Mouse (Mus musculus) bone marrow macrophage, adult 2 months (primary cell): ENCODE measurements at regions not wholly inside any gene's neighbourhood (a gene's known extent, or its start where the extent isn't known, plus 50 kb on each side); places are given as distances from the start of the nearest gene placed in this dataset.

Experiments used
- H3K27ac ChIP-seq: 2 replicates; pipeline ENCODE4 v1.5.1; 2012; ENCODE audit warnings: low read depth, low read length; ENCODE audit not compliant: insufficient read depth
- H3K4me1 ChIP-seq: 2 replicates; pipeline ENCODE4 v1.6.1; 2012; ENCODE audit warnings: low read length; ENCODE audit not compliant: control insufficient read depth, insufficient read depth
- H3K4me3 ChIP-seq: 2 replicates; pipeline ENCODE4 v1.5.1; 2012; ENCODE audit warnings: mild to moderate bottlenecking, low read length, moderate library complexity; ENCODE audit not compliant: insufficient read depth
- CTCF ChIP-seq: IDR thresholded peaks from 2 replicates; pipeline ENCODE4 v1.5.1; 2012; ENCODE audit warnings: low read depth, mild to moderate bottlenecking, low read length, moderate library complexity
- POLR2A ChIP-seq: IDR thresholded peaks from 2 replicates; pipeline ENCODE4 v1.6.1; 2012; ENCODE audit warnings: mild to moderate bottlenecking, low read depth, low read length, borderline replicate concordance

DNA sequence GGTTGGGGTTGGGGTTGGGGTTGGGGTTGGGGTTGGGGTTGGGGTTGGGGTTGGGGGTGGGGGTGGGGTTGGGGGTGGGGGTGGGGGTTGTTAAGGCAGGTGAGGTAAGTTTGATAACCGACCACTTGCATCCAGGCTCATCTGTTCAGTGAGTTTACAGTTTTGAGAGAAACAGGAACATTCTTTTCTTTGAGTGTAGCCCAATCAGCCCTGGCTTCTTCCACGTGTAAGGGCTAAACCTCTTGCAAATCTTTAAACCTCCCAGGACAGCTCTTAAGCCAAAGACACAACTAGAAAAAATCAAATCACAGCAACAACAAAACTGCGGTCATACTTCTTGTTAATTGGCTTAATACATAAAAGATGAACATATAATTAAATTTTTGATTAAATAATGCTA, 173.1 kb upstream of the Gm5148 start:
- TF ChIP-seq CTCF = no peak
- TF ChIP-seq POLR2A = no peak
- Histone ChIP-seq H3K4me3 (no peak overlapping the region), H3K27ac (no peak overlapping the region), H3K4me1 (no peaks in the 10 kb centered on the region)

DNA sequence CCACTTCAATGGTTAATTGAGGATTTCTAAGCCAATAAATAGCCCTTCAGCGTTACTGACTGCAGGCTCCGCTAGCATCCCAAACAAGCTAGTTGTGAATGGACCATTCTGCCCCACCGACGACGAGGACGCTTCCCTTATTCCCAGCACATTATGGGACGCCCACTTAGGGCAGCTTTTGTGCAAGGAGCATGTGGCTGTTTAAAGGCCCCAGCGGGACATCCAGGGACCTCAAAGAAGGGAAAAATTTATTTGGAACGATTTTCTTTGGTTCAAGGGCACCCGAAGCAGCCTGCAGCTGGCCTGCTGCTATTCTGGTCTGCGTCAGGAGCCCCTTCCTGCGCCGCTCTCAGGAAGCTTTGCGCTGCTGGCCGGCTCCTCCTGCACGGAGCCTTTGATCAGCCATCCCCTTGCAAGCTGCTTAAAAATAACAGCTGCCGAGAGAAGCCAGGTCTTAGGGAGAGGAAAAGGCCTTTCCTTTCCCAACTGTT, 172.6 kb upstream of the Gm5148 start:
- TF ChIP-seq CTCF = no peak
- TF ChIP-seq POLR2A = no peak
- Histone ChIP-seq H3K27ac (no peak overlapping the region), H3K4me1 (no peaks in the 10 kb centered on the region), H3K4me3 (no peak overlapping the region)

DNA sequence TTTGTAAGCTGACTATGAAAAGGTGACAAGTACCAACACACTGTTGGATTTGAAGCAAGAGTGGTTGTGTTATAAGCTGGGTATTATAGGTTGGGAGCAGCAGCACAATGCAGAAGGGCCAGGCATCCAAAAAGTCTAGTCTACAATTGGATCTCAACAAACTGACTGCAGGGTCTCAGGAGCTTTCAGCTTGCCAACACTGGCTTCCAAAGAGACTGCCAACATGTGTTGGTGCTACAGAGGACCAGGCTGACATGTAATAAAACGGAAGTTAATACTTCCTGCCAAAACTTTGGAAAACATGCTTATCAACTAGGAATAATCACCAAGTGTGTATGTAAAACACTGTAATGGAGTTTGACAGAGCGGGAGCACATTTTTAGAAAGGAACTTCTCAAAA, 170.3 kb upstream of the Gm5148 start:
- no peak overlapping the region for H3K27ac ChIP-seq
- no peaks in the 10 kb centered on the region for H3K4me1 ChIP-seq
- H3K4me3 ChIP-seq = no peak overlapping the region
- TF ChIP-seq CTCF = no peak
- no peak for TF ChIP-seq POLR2A

DNA sequence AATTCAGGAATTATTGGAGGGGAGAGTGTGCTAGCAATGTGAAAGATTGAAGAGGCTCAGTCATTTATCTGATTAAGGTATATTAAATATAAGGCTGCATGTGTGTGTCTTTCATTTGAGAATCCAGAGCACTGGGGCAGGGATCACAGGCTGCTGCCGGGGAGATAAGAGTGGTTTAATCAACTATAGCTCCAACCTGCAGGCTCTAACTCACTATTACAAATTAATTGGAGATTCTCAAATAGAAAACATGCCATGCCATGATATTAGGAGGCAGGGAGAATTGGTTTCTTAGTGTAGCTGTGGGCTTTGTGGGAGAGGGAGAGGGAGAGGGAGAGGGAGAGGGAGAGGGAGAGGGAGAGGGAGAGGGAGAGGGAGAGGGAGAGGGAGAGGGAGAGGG, 165.9 kb upstream of the Gm5148 start:
- no peak for TF ChIP-seq POLR2A
- no peak for TF ChIP-seq CTCF
- Histone ChIP-seq H3K27ac (no peak overlapping the region), H3K4me1 (no peaks in the 10 kb centered on the region), H3K4me3 (no peak overlapping the region)

DNA sequence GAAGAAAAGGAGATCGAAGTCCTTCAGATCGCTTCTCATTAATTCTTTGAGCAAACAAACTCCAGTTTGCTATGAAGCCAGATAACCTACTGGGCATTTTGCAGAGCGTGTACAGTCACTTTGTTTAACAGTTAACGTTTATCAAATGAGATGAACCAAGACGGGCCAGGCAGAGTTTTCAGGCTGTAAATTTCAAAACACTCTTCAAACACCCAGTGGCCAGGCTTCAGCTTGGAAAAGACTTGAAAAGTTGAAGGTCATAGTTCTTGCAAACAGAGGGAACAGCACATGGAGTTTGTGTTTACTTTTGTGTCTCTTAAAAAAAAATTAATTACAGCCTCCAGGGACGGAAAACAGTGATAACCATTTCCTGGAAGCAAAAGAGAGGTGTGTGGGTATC, 164.2 kb upstream of the Gm5148 start:
- no peak for TF ChIP-seq POLR2A
- TF ChIP-seq CTCF = no peak
- no peaks in the 10 kb centered on the region for H3K4me1 ChIP-seq
- H3K4me3 ChIP-seq = no peak overlapping the region
- no peak overlapping the region for H3K27ac ChIP-seq

DNA sequence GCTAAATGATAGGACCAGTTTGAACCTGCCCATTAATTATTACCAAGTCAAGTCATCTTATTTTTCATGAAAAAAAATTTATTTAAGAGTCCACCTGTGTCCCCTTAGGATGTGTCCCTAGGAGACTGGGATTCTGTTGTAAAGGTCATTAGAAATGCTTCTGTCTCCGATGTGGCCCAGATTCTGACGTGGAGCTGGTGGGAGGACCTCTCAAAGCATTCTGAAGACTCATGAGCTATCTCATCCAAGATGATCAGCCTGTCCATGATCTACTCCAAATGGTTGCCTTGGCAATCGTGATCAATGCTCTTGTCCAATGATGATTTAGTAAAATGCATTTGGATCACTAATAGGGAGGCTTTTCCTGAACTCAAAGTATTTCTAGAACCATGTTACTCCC, 163.4 kb upstream of the Gm5148 start:
- Histone ChIP-seq H3K4me1 (no peaks in the 10 kb centered on the region), H3K4me3 (no peak overlapping the region), H3K27ac (no peak overlapping the region)
- TF ChIP-seq POLR2A (no peak), CTCF (no peak)

DNA sequence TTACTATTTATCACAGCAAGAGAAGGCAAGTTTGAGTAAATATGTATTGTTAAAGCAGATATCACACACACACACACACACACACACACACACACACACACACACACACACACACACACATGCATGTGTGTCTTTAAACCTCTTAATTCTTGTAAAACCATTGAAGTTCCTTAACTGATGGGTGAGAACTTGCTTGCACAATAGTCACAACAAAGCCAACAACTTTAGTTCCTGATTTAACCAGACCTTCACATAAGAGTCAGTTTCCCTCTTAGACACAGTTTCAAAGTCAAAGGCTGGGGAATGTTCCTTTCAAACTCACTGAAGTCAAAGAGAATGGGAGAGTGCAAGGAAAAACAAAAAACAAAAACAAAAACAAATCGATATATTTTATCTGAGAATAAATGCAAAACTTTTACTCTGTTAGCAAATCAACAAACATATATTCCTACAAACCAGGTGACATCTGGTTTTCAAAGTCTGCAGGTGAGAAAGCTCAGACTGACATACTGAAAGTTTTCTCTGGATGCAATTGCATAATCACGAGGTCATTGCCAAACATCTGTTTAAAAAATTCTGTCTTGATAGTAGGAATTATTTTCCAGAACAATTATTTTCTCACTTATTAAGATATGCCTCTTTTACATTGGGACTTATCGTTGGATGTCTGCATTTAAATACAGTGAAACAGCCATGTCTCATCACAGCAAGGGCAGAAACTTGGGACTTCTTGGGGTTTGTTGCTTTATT, 162.6 kb upstream of the Gm5148 start:
- TF ChIP-seq POLR2A = no peak
- TF ChIP-seq CTCF = no peak
- no peaks in the 10 kb centered on the region for H3K4me1 ChIP-seq
- H3K4me3 ChIP-seq = no peak overlapping the region
- no peak overlapping the region for H3K27ac ChIP-seq

DNA sequence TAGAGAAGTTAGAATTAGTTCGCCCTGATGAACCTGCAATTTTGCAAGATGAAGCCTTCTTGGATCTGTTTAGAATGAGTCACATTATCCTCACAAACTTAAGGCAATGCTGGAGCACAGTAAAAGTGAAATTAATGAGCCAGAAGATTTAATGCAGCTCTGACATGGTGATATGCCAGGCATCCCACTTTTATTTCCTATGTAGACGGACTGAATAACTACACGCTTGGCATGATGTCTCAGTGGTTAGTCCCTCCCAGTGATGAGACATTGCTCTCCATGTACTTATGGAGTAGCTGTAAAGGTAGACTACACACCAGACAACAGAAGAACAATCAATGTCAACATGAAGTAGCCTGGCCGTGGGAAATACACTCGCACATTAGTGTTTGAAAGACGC, 161.5 kb upstream of the Gm5148 start:
- no peak for TF ChIP-seq POLR2A
- TF ChIP-seq CTCF = no peak
- Histone ChIP-seq H3K4me1 (no peaks in the 10 kb centered on the region), H3K27ac (no peak overlapping the region), H3K4me3 (no peak overlapping the region)

DNA sequence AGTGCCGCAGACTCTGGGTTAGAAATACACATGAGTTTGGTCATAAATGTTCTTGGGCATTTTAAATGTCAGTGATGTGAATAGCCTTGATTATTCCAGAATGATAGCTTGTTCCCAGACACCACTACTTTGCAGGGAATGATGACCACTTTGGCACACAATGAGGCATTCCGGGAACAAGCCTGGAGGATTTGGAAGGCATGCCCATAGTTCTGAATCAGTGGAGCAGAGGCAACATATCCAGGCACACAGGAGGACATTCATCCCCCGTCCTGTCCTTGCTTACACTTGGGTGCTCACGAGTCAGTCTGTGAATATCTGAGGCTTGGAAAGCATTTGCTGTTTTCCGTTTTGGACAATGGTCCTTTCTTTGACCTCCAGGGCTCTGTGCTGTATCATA, 158.1 kb upstream of the Gm5148 start:
- TF ChIP-seq POLR2A (no peak), CTCF (no peak)
- no peak overlapping the region for H3K4me3 ChIP-seq
- no peak overlapping the region for H3K27ac ChIP-seq
- H3K4me1 ChIP-seq = no peaks in the 10 kb centered on the region

DNA sequence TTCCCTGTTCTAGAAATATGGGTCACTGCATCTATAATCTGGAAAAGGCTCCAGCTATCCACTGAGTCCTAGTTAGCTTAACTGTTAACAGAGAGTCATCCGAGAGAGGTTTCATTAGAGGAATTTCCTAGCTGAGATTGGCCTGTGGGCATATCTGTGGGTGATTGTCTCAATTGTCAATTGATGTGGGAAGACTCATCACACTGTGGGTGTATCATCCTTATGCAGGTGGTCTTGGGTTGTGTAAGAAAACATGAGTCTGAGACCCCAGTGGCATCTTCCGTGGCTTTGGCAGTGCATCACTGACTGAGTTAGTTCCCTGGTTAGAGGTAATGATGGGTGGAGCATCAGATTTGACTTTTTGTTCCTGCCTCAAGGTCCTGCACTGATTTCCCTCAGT, 156.7 kb upstream of the Gm5148 start:
- no peaks in the 10 kb centered on the region for H3K4me1 ChIP-seq
- no peak for TF ChIP-seq POLR2A
- TF ChIP-seq CTCF = no peak
- H3K27ac ChIP-seq = no peak overlapping the region
- no peak overlapping the region for H3K4me3 ChIP-seq

DNA sequence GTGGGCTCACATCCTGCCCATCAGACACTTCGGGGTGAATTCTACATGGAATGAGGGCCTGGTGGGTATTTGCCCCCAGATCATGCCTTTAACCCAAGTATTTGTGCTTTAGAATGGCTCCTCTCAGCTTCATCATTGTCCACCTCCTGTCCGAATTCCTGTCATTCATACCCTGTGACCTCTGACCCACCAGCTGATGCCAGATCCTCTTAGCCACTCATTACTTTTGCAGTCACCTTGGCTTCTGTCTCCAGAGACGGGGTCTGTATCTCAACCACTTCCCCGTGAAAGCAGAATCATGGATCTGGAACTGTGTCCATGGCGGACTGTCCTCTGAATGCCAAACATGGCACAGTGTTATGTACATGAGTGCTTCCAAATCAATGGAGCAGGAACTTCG, 154.8 kb upstream of the Gm5148 start:
- Histone ChIP-seq H3K4me1 (no peaks in the 10 kb centered on the region), H3K27ac (no peak overlapping the region), H3K4me3 (no peak overlapping the region)
- TF ChIP-seq CTCF (no peak), POLR2A (no peak)
